Mouse (Mus musculus): ENCODE results near the gene Nccrp1. TPM values are rescaled to one million over a fixed set of nuclear protein-coding genes. Genes with fewer than 3 reads are reported as not detected.

Nccrp1 gene
- total and polyA plus RNA-seq, 2 experiments from 2014 or later: not detected

DNA sequence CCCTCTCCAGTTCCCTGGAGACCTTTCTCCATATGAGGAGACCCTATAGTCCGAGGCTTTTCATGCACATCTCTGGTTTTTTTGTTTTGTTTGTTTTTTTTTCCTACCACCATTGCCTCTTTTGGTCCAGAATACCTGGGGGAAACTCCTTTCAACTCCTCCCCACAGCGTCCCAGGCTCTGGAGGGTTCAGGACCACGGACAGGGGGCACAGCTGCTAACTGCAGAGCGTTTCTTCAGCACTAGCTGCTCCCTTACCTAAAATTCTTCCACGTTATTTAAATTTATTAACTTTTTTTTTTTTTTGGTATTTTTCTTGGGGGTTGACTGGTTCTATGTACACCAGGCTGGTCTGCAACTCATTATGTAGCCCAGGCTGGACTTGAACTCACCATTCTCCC lies 41.5 kb downstream of the Nccrp1 start:
- Histone ChIP-seq H3K4me2 (ENCODE audit: low read depth, low read length) (no peak overlapping the region), H3K27me3 (ENCODE audit: control insufficient read depth, insufficient read depth, low read length) (no peaks in the 10 kb centered on the region), H3K4me1 (ENCODE audit: control insufficient read depth, insufficient read depth) (no peaks in the 10 kb centered on the region), H3K36me3 (replicated peaks; ENCODE audit: control insufficient read depth, insufficient read depth, low read length) (no peaks in the 10 kb centered on the region), H3K27ac (ENCODE audit: low read depth) (no peak overlapping the region), H3K9me3 (replicated peaks; ENCODE audit: control insufficient read depth, low read length) (no peaks in the 10 kb centered on the region), H3K9ac (replicated peaks; ENCODE audit: low read depth, low read length) (no peak overlapping the region), H3K4me3 (ENCODE audit: low read depth, low read length) (no peak overlapping the region)
- DNase-seq (ENCODE audit: low spot score): no peak
- no peak for ATAC-seq (ENCODE audit: insufficient read depth, low read depth)
- WGBS: 4% methylated on average over 5 of the region's 5 CpGs
- TF ChIP-seq CTCF (IDR thresholded peaks at IDR 0.05; ENCODE audit: low read depth) (no peak), EP300 (IDR thresholded peaks at IDR 0.05; ENCODE audit: low read depth) (no peak)

DNA sequence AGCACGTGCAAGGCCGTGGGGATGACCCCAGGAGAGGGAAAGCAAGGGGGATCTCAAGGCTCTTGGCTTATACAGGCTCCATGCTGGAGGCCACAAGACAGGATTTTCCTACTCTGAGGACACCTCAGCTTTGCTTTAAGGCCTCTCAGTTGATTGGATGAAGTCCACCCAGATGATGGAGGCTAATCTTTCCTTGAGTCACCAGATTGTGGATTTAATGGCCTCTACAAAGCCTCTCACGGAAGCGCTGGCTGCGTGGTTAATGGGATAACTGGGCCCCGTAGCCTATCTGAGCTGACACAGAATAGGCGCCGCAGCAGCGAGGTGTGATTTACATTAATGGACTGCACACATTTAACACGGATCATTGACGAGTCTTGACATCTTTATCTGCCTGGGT lies 51.6 kb downstream of the Nccrp1 start:
- ATAC-seq (ENCODE audit: insufficient read depth, low read depth): no peak
- no peaks in the 10 kb centered on the region for H3K36me3 ChIP-seq (replicated peaks; ENCODE audit: control insufficient read depth, insufficient read depth, low read length)
- WGBS: 69% methylated on average over 11 of the region's 11 CpGs

More for the DNA sequence above, 51.6 kb downstream of the Nccrp1 start:
- no peaks in the 10 kb centered on the region for H3K9me3 ChIP-seq (replicated peaks; ENCODE audit: control insufficient read depth, low read length)
- DNase-seq (ENCODE audit: low spot score): no peak
- TF ChIP-seq CTCF (IDR thresholded peaks at IDR 0.05; ENCODE audit: low read depth) (no peak), EP300 (IDR thresholded peaks at IDR 0.05; ENCODE audit: low read depth) (no peak)
- no peak overlapping the region for H3K4me3 ChIP-seq (ENCODE audit: low read depth, low read length)
- H3K27me3 ChIP-seq (ENCODE audit: control insufficient read depth, insufficient read depth, low read length): no peaks in the 10 kb centered on the region
- no peak overlapping the region for H3K9ac ChIP-seq (replicated peaks; ENCODE audit: low read depth, low read length)
- H3K4me1 ChIP-seq (ENCODE audit: control insufficient read depth, insufficient read depth): no peaks in the 10 kb centered on the region
- H3K4me2 ChIP-seq (ENCODE audit: low read depth, low read length): no peak overlapping the region
- H3K27ac ChIP-seq (ENCODE audit: low read depth): no peak overlapping the region

Small RNAs within 50 kb of the gene (microRNA-seq; reads per million reads assigned to microRNA genes)
- gene Mir7049: not detected

Other genes starting within 250 kb of the Nccrp1 start
- gene Dll3, start 245.0 kb downstream of the Nccrp1 start, total RNA-seq (2014; rRNA removed; ENCODE audit: low replicate concordance): not detected in 2 replicates
- not detected in 2 replicates for gene Dll3, start 245.0 kb downstream of the Nccrp1 start, polyA plus RNA-seq (2015; fragmentation: Nextera tagmentation; extraction: Ambion mirVana)
- 60.6 and 69.9 TPM in 2 replicates for gene Timm50, start 235.2 kb downstream of the Nccrp1 start, total RNA-seq (2014; rRNA removed; ENCODE audit: low replicate concordance)
- 90.1 and 90.6 TPM in 2 replicates for gene Timm50, start 235.2 kb downstream of the Nccrp1 start, polyA plus RNA-seq (2015; fragmentation: Nextera tagmentation; extraction: Ambion mirVana)
- gene Supt5, start 208.5 kb downstream of the Nccrp1 start, total RNA-seq (2014; rRNA removed; ENCODE audit: low replicate concordance): 52.3 and 71.4 TPM in 2 replicates
- gene Supt5, start 208.5 kb downstream of the Nccrp1 start, polyA plus RNA-seq (2015; fragmentation: Nextera tagmentation; extraction: Ambion mirVana): 36.4 and 36.6 TPM in 2 replicates
- gene Rps16, start 196.6 kb downstream of the Nccrp1 start, total RNA-seq (2014; rRNA removed; ENCODE audit: low replicate concordance): 145 and 161 TPM in 2 replicates
- 481 and 513 TPM in 2 replicates for gene Rps16, start 196.6 kb downstream of the Nccrp1 start, polyA plus RNA-seq (2015; fragmentation: Nextera tagmentation; extraction: Ambion mirVana)
- 23.5 and 41.7 TPM in 2 replicates for gene Plekhg2, start 174.7 kb downstream of the Nccrp1 start, total RNA-seq (2014; rRNA removed; ENCODE audit: low replicate concordance)
- 11.8 and 13.7 TPM in 2 replicates for gene Plekhg2, start 174.7 kb downstream of the Nccrp1 start, polyA plus RNA-seq (2015; fragmentation: Nextera tagmentation; extraction: Ambion mirVana)
- gene Zfp36, start 167.0 kb downstream of the Nccrp1 start, total RNA-seq (2014; rRNA removed; ENCODE audit: low replicate concordance): 10.8 and 19.2 TPM in 2 replicates
- gene Zfp36, start 167.0 kb downstream of the Nccrp1 start, polyA plus RNA-seq (2015; fragmentation: Nextera tagmentation; extraction: Ambion mirVana): 12.5 and 13.6 TPM in 2 replicates
- gene Med29, start 154.5 kb downstream of the Nccrp1 start, total RNA-seq (2014; rRNA removed; ENCODE audit: low replicate concordance): 42.1 and 51.4 TPM in 2 replicates
- gene Med29, start 154.5 kb downstream of the Nccrp1 start, polyA plus RNA-seq (2015; fragmentation: Nextera tagmentation; extraction: Ambion mirVana): 44.1 and 45.8 TPM in 2 replicates
- gene Paf1, start 154.3 kb downstream of the Nccrp1 start, total RNA-seq (2014; rRNA removed; ENCODE audit: low replicate concordance): 29.8 and 66.1 TPM in 2 replicates
- 54.2 and 56.5 TPM in 2 replicates for gene Paf1, start 154.3 kb downstream of the Nccrp1 start, polyA plus RNA-seq (2015; fragmentation: Nextera tagmentation; extraction: Ambion mirVana)
- 1.5 and 3.0 TPM in 2 replicates for gene Gmfg, start 109.8 kb downstream of the Nccrp1 start, total RNA-seq (2014; rRNA removed; ENCODE audit: low replicate concordance)
- gene Gmfg, start 109.8 kb downstream of the Nccrp1 start, polyA plus RNA-seq (2015; fragmentation: Nextera tagmentation; extraction: Ambion mirVana): 8.9 and 9.8 TPM in 2 replicates
- 1.4 and 3.9 TPM in 2 replicates for gene Lrfn1, start 95.3 kb downstream of the Nccrp1 start, total RNA-seq (2014; rRNA removed; ENCODE audit: low replicate concordance)
- gene Lrfn1, start 95.3 kb downstream of the Nccrp1 start, polyA plus RNA-seq (2015; fragmentation: Nextera tagmentation; extraction: Ambion mirVana): 0.31 and 0.55 TPM in 2 replicates
- not detected in 2 replicates for gene Ifnl2, start 36.8 kb downstream of the Nccrp1 start, total RNA-seq (2014; rRNA removed; ENCODE audit: low replicate concordance)
- not detected in 2 replicates for gene Ifnl2, start 36.8 kb downstream of the Nccrp1 start, polyA plus RNA-seq (2015; fragmentation: Nextera tagmentation; extraction: Ambion mirVana)
- not detected in 2 replicates for gene Ifnl3, start 24.4 kb downstream of the Nccrp1 start, total RNA-seq (2014; rRNA removed; ENCODE audit: low replicate concordance)
- gene Ifnl3, start 24.4 kb downstream of the Nccrp1 start, polyA plus RNA-seq (2015; fragmentation: Nextera tagmentation; extraction: Ambion mirVana): not detected in 2 replicates
- gene Sycn, start 6.4 kb downstream of the Nccrp1 start, total RNA-seq (2014; rRNA removed; ENCODE audit: low replicate concordance): not detected in 2 replicates
- not detected in 2 replicates for gene Sycn, start 6.4 kb downstream of the Nccrp1 start, polyA plus RNA-seq (2015; fragmentation: Nextera tagmentation; extraction: Ambion mirVana)
- 37.0 and 53.5 TPM in 2 replicates for gene Samd4b, start 50.9 kb upstream of the Nccrp1 start, total RNA-seq (2014; rRNA removed; ENCODE audit: low replicate concordance)
- 12.3 and 12.4 TPM in 2 replicates for gene Samd4b, start 50.9 kb upstream of the Nccrp1 start, polyA plus RNA-seq (2015; fragmentation: Nextera tagmentation; extraction: Ambion mirVana)
- gene Pak4, start 50.9 kb upstream of the Nccrp1 start, total RNA-seq (2014; rRNA removed; ENCODE audit: low replicate concordance): 12.7 and 17.1 TPM in 2 replicates
- 11.3 and 12.0 TPM in 2 replicates for gene Pak4, start 50.9 kb upstream of the Nccrp1 start, polyA plus RNA-seq (2015; fragmentation: Nextera tagmentation; extraction: Ambion mirVana)
- gene Acp7, start 84.1 kb upstream of the Nccrp1 start, total RNA-seq (2014; rRNA removed; ENCODE audit: low replicate concordance): not detected in 2 replicates
- not detected in 2 replicates for gene Acp7, start 84.1 kb upstream of the Nccrp1 start, polyA plus RNA-seq (2015; fragmentation: Nextera tagmentation; extraction: Ambion mirVana)
- 0.73 and 0.93 TPM in 2 replicates for gene Fbxo27, start 145.6 kb upstream of the Nccrp1 start, total RNA-seq (2014; rRNA removed; ENCODE audit: low replicate concordance)
- gene Fbxo27, start 145.6 kb upstream of the Nccrp1 start, polyA plus RNA-seq (2015; fragmentation: Nextera tagmentation; extraction: Ambion mirVana): 1.5 and 1.7 TPM in 2 replicates
- gene Fbxo17, start 169.6 kb upstream of the Nccrp1 start, total RNA-seq (2014; rRNA removed; ENCODE audit: low replicate concordance): 4.7 and 7.8 TPM in 2 replicates
- 4.5 and 5.1 TPM in 2 replicates for gene Fbxo17, start 169.6 kb upstream of the Nccrp1 start, polyA plus RNA-seq (2015; fragmentation: Nextera tagmentation; extraction: Ambion mirVana)
- 73.9 and 95.4 TPM in 2 replicates for gene Mrps12, start 194.6 kb upstream of the Nccrp1 start, total RNA-seq (2014; rRNA removed; ENCODE audit: low replicate concordance)
- gene Mrps12, start 194.6 kb upstream of the Nccrp1 start, polyA plus RNA-seq (2015; fragmentation: Nextera tagmentation; extraction: Ambion mirVana): 133 and 134 TPM in 2 replicates
- 22.6 and 33.4 TPM in 2 replicates for gene Sars2, start 194.7 kb upstream of the Nccrp1 start, total RNA-seq (2014; rRNA removed; ENCODE audit: low replicate concordance)
- gene Sars2, start 194.7 kb upstream of the Nccrp1 start, polyA plus RNA-seq (2015; fragmentation: Nextera tagmentation; extraction: Ambion mirVana): 15.8 and 17.0 TPM in 2 replicates
- not detected in 2 replicates for gene Ccer2, start 208.9 kb upstream of the Nccrp1 start, total RNA-seq (2014; rRNA removed; ENCODE audit: low replicate concordance)
- not detected in 2 replicates for gene Ccer2, start 208.9 kb upstream of the Nccrp1 start, polyA plus RNA-seq (2015; fragmentation: Nextera tagmentation; extraction: Ambion mirVana)
- gene Sirt2, start 219.5 kb upstream of the Nccrp1 start, total RNA-seq (2014; rRNA removed; ENCODE audit: low replicate concordance): 44.7 and 53.0 TPM in 2 replicates
- gene Sirt2, start 219.5 kb upstream of the Nccrp1 start, polyA plus RNA-seq (2015; fragmentation: Nextera tagmentation; extraction: Ambion mirVana): 60.6 and 61.0 TPM in 2 replicates
- 3.5 and 16.1 TPM in 2 replicates for gene Nfkbib, start 220.3 kb upstream of the Nccrp1 start, total RNA-seq (2014; rRNA removed; ENCODE audit: low replicate concordance)
- gene Nfkbib, start 220.3 kb upstream of the Nccrp1 start, polyA plus RNA-seq (2015; fragmentation: Nextera tagmentation; extraction: Ambion mirVana): 25.7 and 26.7 TPM in 2 replicates
- 2.1 and 2.7 TPM in 2 replicates for gene Rinl, start 241.7 kb upstream of the Nccrp1 start, total RNA-seq (2014; rRNA removed; ENCODE audit: low replicate concordance)
- gene Rinl, start 241.7 kb upstream of the Nccrp1 start, polyA plus RNA-seq (2015; fragmentation: Nextera tagmentation; extraction: Ambion mirVana): 2.3 and 2.4 TPM in 2 replicates

Data from heart, postnatal 0 days (tissue).